Mouse (Mus musculus) lung, postnatal 0 days (tissue): Measurements from ENCODE around the gene Mdm2. TPM values are rescaled to one million over a fixed set of nuclear protein-coding genes. Genes with fewer than 3 reads are reported as not detected.

Experiments
- ATAC-seq: fragments of 200-750 bp; cut with Nextera tagmentation; 2 replicates; pipeline ENCODE4 v1.8.0; 2017; ENCODE audit warnings: moderate library complexity
- DNase-seq: peaks from one replicate; pipeline ENCODE4 v3.0.0-alpha.2; 2016; ENCODE audit warnings: low spot score
- H3K27ac ChIP-seq: fragments of 300-500 bp; sonication (generic); 2 replicates; pipeline ENCODE4 v1.5.1; 2014; ENCODE audit warnings: antibody characterized with exemption, mild to moderate bottlenecking, low read length, mixed read lengths
- H3K27me3 ChIP-seq: fragments of 300-500 bp; sonication (generic); replicated peaks from 2 replicates; pipeline ENCODE4 v1.6.1; 2014; ENCODE audit warnings: low read length, mixed read lengths; ENCODE audit not compliant: insufficient read depth
- H3K36me3 ChIP-seq: fragments of 300-500 bp; sonication (generic); 2 replicates; pipeline ENCODE4 v1.6.1; 2014; ENCODE audit warnings: low read length, mixed read lengths; ENCODE audit not compliant: insufficient read depth
- H3K4me1 ChIP-seq: fragments of 300-500 bp; sonication (generic); 2 replicates; pipeline ENCODE4 v1.6.1; 2014; ENCODE audit warnings: antibody characterized with exemption, low read depth, low read length, mixed read lengths; ENCODE audit not compliant: insufficient read depth
- H3K4me2 ChIP-seq: fragments of 300-500 bp; sonication (generic); replicated peaks from 2 replicates; pipeline ENCODE4 v1.6.1; 2014; ENCODE audit warnings: low read depth, mild to moderate bottlenecking, low read length, moderate library complexity, mixed read lengths
- H3K4me3 ChIP-seq: fragments of 300-500 bp; sonication (generic); 2 replicates; pipeline ENCODE4 v1.5.1; 2014; ENCODE audit warnings: low read depth, low read length
- H3K9ac ChIP-seq: fragments of 300-500 bp; sonication (generic); replicated peaks from 2 replicates; pipeline ENCODE4 v1.6.1; 2014; ENCODE audit warnings: low read depth, mild to moderate bottlenecking
- H3K9me3 ChIP-seq: fragments of 300-500 bp; sonication (generic); 2 replicates; pipeline ENCODE4 v1.6.1; 2016; ENCODE audit warnings: low read length, mixed read lengths
- CTCF ChIP-seq: IDR thresholded peaks from 2 replicates; pipeline ENCODE4 v1.5.1; 2016; ENCODE audit warnings: antibody characterized with exemption, mild to moderate bottlenecking
- EP300 ChIP-seq: IDR thresholded peaks from 2 replicates; pipeline ENCODE4 v1.6.1; 2016; ENCODE audit warnings: antibody characterized with exemption, mild to moderate bottlenecking, control low read depth
- WGBS: fragments of 180-500 bp; shearing (Covaris S2); extraction: QIAGEN DNeasy Blood & Tissue Kit; methylation state at CpG from one replicate; pipeline ENCODE4 v1.1.7; 2014; 5-methylcytosine and 5-hydroxymethylcytosine counted together
- polyA plus RNA-seq: library from polyadenylated mRNA; unstranded; fragments of >200 nt; fragmentation: Nextera tagmentation; extraction: Ambion mirVana; gene quantifications from 2 replicates; pipeline ENCODE4 v1.2.1, GENCODE M21; 2015

Gene Mdm2
- polyA plus RNA-seq, 1 experiment from 2014 or later, result 22.7 TPM

DNA sequence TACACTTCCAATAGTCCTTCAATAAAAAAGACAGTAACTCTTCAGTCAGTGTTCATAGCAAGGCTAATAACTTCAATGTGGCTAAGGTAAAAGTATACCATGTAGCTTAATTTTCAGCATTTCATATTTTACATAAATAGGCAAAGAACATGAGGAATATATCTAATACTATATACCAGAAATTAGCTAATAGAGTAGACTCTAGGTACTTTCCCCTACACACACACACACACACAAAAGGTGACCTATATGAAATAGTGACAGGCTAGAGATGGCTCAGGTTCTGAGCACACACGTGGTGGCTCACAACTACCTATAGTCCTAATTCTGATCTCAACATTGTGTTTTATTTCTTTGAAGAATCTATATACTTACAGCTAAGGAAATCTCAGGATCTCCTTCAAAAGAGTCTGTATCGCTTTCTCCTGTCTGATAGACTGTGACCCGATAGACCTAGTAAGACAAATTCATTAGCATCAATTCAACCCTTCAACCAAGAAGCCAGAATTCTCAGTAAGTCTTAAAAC lies 19.7 kb downstream of the Mdm2 start:
- no peak overlapping the region for H3K4me2 ChIP-seq
- H3K9me3 ChIP-seq, result no peaks in the 10 kb centered on the region
- no peak for ATAC-seq
- no peak overlapping the region for H3K4me3 ChIP-seq
- H3K4me1 ChIP-seq, result no peaks in the 10 kb centered on the region
- no peak overlapping the region for H3K9ac ChIP-seq
- no peak for TF ChIP-seq EP300
- TF ChIP-seq CTCF, result no peak
- H3K27ac ChIP-seq, result no peak overlapping the region
- DNase-seq, result no peak
- no peaks in the 10 kb centered on the region for H3K27me3 ChIP-seq
- WGBS, result 94% methylated on average over 3 of the region's 3 CpGs
- H3K36me3 ChIP-seq, result peaks cover 52% of the 10 kb centered on the region; the same call in 1 of the 2 replicates

DNA sequence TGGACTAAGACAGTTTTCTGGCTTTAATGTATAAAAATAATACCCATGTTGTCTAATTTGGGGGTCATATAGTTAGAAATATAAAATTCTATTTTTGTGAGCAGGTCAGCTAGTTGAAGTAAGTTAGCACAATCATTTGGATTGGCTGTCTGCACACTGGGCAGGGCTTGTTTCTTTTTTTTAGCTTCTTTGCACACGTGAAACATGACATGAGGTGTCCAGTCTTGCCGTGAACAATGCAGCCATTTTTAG lies 20.5 kb downstream of the Mdm2 start:
- Histone ChIP-seq H3K9me3 (no peaks in the 10 kb centered on the region), H3K27ac (no peak overlapping the region), H3K4me1 (no peaks in the 10 kb centered on the region), H3K9ac (no peak overlapping the region), H3K4me2 (no peak overlapping the region), H3K4me3 (no peak overlapping the region), H3K36me3 (peaks cover 46% of the 10 kb centered on the region; the same call in 1 of the 2 replicates), H3K27me3 (no peaks in the 10 kb centered on the region)
- ATAC-seq (no peak), DNase-seq (no peak)
- WGBS, result 80% methylated on average over 2 of the region's 2 CpGs
- TF ChIP-seq EP300 (no peak), CTCF (no peak)

DNA sequence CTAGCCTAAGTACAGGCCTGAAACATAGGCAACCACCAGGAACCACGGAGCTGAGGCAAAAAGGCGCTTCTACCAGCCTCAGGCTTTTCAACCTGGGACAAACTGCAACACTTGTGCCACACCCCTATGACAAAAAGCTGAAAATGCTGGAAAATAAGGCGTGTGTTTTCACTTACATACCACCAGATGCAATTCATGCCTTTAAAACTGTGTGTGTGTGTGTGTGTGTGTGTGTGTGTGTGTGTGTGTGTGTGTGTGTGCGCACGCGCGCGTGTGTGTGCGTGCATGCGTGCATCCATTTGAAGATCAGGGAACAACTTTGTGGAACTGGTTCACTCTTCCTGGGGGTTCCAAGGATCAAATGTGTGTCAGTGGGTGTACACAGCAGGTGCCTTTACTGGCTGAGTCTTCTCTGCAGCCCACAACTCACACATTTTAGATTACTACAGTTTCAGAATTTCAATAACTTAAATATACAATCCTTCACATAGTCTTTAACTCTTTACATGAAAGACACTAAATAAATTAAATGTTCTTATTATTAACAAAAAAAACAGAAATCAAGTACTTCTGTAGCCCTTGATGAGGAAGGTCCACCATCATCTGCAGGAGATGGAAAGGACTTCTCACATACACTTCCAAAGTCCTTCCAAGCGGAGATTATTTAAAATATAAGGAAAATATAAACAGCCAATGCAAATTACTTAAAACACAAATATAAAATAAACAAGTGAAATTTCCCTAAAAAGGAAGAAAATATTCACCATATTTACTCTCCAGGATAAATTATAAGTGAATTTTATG lies 21.1 kb downstream of the Mdm2 start:
- DNase-seq, result no peak
- no peaks in the 10 kb centered on the region for H3K9me3 ChIP-seq
- no peak overlapping the region for H3K9ac ChIP-seq
- ATAC-seq, result no peak
- H3K4me2 ChIP-seq, result no peak overlapping the region
- no peak overlapping the region for H3K27ac ChIP-seq
- WGBS, result 90% methylated on average over 11 of the region's 11 CpGs
- no peaks in the 10 kb centered on the region for H3K4me1 ChIP-seq
- H3K36me3 ChIP-seq, result peaks cover 41% of the 10 kb centered on the region; the same call in 1 of the 2 replicates
- no peak for TF ChIP-seq EP300
- TF ChIP-seq CTCF, result no peak
- no peaks in the 10 kb centered on the region for H3K27me3 ChIP-seq
- H3K4me3 ChIP-seq, result no peak overlapping the region

DNA sequence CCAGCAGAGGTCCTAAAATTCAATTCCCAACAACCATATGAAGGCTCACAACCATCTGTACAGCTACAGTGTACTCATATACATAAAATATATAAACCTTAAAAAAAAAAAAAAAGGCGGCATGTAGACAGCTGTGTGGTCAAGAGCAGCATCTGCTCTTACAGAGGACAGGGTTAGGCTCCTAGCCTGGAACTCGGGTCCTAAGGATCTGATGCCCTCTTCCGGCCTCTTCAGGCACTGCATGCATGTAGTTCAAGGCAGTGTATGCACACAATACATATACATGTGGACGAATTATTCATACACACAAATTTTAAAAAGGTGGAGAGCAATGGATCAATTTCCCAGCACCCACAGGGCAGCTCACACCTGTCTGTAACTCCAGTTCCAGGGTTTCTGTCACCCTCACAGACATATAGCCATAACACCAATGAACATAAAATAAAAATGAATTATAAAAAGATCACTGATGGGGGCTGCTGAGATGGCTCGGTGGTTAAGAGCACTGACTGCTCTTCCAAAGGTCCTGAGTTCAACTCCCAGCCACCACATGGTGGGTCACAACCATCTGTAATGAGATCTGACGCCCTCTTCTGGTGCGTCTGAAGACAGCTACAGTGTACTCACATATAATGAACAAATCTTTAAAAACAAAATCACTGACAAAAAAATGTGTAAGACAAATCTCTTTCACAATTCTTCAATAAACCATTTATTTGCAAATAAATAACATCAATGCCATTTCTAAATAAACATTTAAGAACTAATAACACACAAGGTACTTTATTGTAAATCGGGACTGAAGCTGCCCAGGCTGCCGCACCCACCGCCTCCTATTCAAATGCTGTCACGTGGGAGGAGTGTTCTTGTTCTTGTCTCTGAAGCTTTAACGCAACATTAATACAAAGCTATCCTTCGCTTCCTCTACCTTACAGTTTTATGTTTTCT lies 22.1 kb downstream of the Mdm2 start:
- peak; percentile 62 for TF ChIP-seq CTCF
- TF ChIP-seq EP300, result no peak
- Histone ChIP-seq H3K4me2 (no peak overlapping the region), H3K36me3 (peaks cover 34% of the 10 kb centered on the region; the same call in 1 of the 2 replicates), H3K9me3 (no peaks in the 10 kb centered on the region), H3K4me3 (no peak overlapping the region), H3K27me3 (no peaks in the 10 kb centered on the region), H3K9ac (no peak overlapping the region), H3K27ac (no peak overlapping the region), H3K4me1 (no peaks in the 10 kb centered on the region)
- WGBS, result 84% methylated on average over 13 of the region's 13 CpGs
- DNase-seq, result peak; percentile 30
- ATAC-seq, result peak; percentile 72

DNA sequence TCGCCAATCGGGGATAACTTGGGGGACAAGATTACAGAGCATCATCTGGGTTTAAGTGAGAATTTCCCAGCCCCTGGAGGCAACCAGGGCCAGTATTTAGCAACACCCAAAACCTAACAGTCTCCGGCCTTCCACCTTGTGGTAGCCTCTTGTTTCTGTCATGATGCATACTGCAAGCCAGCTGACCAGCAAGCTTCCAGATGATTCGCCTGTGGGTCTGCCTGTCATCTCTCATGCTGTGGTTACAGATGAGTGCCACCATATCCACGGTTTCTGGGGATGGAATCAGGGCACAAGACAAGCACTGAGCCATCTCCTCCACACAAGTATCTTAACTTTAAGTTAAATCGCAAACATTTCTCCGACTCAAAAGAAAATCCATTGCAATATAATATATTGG lies 23.0 kb downstream of the Mdm2 start:
- no peak overlapping the region for H3K4me3 ChIP-seq
- no peak overlapping the region for H3K27ac ChIP-seq
- H3K36me3 ChIP-seq, result peaks cover 28% of the 10 kb centered on the region; the same call in 1 of the 2 replicates
- TF ChIP-seq EP300, result no peak
- no peak overlapping the region for H3K9ac ChIP-seq
- H3K4me2 ChIP-seq, result no peak overlapping the region
- no peaks in the 10 kb centered on the region for H3K9me3 ChIP-seq
- no peaks in the 10 kb centered on the region for H3K27me3 ChIP-seq
- ATAC-seq (no peak), DNase-seq (no peak)
- 76% methylated on average over 7 of the region's 7 CpGs for WGBS
- no peaks in the 10 kb centered on the region for H3K4me1 ChIP-seq

DNA sequence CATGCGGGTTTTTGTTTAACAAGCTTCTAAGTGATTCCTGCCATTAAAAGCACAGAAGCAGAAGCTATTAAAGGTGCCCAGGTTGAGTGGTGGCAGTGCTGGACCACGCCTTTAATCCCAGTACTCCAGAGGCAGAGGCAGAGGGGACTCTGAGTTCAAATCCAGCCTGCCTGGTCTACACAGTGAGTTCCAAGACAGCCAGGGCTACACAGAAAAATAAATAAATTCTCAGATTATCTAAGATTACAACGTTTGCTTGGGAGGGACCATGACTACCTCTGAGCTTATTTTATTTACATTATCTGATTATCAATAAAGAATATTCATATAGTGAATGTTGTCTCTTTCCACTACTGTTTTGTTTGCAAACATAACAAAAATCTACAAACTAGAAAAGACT lies 23.5 kb downstream of the Mdm2 start:
- no peak for ATAC-seq
- H3K27me3 ChIP-seq, result no peaks in the 10 kb centered on the region
- no peak overlapping the region for H3K4me3 ChIP-seq
- 59% methylated on average over 3 of the region's 3 CpGs for WGBS
- H3K36me3 ChIP-seq, result peaks cover 25% of the 10 kb centered on the region; the same call in 1 of the 2 replicates
- no peak overlapping the region for H3K27ac ChIP-seq
- H3K4me2 ChIP-seq, result no peak overlapping the region
- no peaks in the 10 kb centered on the region for H3K9me3 ChIP-seq
- no peak for DNase-seq
- H3K4me1 ChIP-seq, result no peaks in the 10 kb centered on the region
- TF ChIP-seq EP300, result no peak
- no peak for TF ChIP-seq CTCF
- no peak overlapping the region for H3K9ac ChIP-seq
